Mouse (Mus musculus) large intestine, adult 2 months (tissue): ENCODE data around the gene Zfhx3. TPM values are rescaled to one million over a fixed set of nuclear protein-coding genes. Genes with fewer than 3 reads are reported as not detected.

Source experiments
- DNase-seq: peaks from one replicate; pipeline ENCODE4 v3.0.0-alpha.2; 2012; ENCODE audit warnings: low read depth, low spot score
- WGBS: fragments of 180-500 bp; shearing (Covaris S2); methylation state at CpG from one replicate; pipeline ENCODE4 v1.1.7; 2018; 5-methylcytosine and 5-hydroxymethylcytosine counted together
- polyA plus RNA-seq: library from polyadenylated mRNA; depleted of rRNA; stranded (reverse); fragments of >200 nt; gene quantifications from 2 replicates; pipeline ENCODE4 v1.2.3, GENCODE M21; 2012

Gene Zfhx3
- polyA plus RNA-seq, 1 experiment: 0.95 TPM

DNA sequence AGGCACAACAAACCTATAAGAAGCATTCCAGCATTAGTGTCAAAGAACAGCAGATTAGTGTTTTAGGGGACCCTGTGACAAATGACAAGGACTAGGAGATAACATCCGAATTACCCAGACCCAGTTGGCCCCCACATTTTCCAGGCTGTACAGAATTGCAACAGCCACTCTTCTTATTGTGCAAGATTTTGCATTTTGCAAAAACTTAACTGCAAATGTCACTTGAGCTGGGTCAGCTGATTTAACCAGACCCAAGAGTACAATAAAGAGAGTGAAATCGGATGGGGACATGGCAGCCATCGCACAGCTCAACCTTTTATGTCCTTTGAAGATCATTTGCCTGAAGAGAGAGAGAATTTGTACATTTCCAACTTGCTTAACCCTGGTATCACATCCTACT lies 720.3 kb downstream of the Zfhx3 start:
- no peak for DNase-seq
- 87% methylated on average over 3 of the region's 3 CpGs for WGBS

DNA sequence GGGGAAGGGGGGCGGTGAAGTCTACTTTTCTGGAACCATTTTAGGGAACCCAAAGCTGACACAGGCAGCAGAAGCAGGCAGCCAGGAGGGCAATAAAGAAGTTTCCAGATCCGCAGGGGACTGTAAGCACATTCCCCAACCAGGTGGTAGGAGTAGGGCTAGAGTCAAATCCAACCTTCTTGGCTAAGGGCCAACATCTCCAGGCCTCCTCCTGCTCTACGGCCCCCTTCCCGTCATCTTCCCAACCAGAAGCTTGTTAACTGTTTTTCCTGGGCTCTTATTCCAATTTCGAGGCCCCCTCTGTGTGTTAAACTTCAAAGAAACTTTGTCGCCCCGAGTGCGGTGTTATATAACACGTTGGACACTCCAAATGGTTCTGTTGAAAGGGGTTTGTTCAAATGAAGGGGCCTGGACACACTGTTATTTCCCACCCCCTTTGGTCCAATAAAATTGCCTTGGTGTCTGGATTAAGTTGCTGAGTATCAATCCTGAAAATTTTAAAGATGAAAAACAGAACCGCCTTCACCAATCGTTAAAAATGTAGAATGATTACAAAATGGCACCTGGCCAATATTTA lies 729.6 kb downstream of the Zfhx3 start:
- WGBS: 32% methylated on average over 11 of the region's 11 CpGs
- no peak for DNase-seq

DNA sequence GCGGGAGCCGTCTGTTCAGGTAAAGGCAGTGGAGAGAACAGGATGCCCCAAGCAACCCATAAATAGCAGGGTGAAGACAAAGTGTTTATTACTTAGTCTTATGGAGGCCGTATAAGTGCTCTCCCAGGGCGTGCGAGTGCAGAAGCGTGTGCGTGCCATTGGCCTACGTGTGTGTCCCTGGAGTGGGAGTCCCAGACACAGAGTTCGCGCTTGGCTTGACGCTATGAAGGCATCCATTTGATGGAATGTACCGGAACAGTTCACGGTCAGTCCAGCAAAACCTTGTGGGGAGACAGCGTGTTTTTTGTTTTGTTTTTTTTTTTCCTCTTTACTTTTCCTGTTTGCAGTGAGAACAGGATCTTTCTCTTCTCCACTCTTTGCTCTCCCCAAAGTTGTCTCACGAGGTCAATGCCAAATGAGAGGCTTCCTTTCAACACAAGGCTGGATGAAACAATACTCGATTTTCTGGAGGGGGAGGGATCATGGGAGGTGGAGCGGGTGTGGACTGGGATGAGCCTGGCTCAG lies 732.6 kb downstream of the Zfhx3 start:
- WGBS: 69% methylated on average over 17 of the region's 17 CpGs
- no peak for DNase-seq

DNA sequence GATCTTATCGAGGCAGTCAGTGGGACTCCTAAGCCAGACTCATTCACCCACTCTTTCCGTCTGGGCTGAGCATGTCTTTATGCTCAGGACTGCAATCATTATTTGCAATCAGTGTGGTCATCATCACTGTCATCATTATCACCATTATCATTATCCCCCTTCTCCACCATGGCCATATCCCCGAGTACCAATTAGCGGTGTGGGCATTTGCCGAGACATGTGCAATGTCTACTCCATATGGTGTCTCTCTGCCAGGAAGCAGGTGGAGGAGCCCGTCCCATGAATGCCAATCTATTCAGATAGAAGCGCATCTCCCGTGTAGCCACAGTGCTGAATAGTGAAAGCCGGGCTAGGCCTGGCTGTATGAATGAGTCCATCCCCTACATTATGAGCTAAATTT lies 747.2 kb downstream of the Zfhx3 start:
- no peak for DNase-seq

DNA sequence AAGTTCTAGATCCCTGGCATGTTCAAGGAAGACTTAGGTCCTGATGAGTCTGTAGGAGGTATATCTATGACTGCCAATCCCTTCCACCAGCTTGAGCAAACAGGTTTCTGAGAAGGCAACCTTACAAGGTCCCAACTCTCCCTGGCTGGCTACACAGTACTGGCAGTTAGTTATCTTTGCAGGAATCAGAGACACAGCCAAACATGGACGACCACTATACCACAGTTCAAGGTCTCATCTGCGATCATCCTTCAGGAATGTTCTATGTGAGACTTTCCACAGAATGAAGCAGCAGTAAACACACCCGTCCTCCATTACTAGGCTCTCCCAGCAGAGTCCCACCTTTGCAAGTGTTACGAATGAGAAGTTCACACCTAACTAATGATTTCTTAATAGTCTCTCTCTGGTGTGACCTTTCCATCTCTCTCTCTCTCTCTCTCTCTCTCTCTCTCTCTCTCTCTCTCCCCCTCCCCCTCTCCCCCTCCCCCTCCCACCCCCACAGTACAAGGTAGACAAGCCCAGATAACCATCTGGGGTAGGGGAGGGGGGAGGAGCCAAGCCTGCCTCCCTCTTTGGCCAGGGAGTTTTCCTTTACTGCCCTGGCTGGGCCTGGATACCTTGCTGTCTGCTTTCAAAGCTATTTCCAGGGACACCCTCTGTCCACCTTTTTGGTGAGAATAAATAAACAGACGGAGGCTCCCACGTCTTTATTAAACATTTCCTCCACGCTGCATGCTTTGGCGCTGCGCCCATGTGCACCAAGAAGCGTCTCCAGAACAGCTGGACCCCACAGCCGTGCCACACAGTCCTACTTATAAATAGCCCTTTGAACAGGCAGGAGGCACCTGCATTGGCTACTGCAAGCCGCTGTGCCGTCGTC lies 748.4 kb downstream of the Zfhx3 start:
- no peak for DNase-seq
- WGBS: 16% methylated on average over 14 of the region's 14 CpGs

More for the DNA sequence above, 747.2 kb downstream of the Zfhx3 start:
- WGBS: 95% methylated on average over 9 of the region's 9 CpGs

DNA sequence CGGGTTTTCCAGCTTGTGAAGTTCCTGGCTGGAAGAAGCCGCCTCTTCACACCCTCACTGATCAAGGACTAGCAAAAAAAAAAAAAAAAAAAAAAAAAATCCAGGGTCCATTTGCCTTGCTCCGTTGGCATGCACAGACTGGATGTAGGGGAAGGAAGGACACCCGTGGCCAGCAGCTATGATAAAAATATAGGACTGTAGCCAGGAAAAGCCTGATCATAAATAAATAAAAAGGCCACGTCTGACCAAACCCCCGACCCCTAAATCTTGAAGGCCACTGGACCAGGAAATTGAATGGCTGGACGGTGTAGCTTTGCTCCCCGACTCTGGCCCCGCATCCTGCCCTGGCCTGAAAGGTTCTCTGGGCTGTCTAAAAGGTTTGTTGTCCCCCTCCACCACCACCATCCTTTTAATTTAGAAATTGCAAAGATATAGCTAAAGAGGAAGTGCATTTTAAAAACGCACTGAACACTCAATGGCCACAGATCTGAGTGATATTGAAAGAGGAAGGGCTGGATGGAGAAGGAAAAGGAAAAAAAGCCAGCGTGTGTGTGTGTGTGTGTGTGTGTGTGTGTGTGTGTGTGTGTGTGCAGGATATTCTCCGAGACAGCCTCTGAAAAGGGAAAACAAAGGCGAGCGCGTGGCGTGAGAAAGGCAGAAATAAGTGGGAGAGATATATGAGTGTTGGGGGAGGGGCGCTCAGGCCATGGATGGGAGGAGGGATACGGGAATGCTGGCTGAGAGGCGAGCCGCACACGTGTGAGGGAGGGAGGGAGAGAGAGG lies 749.2 kb downstream of the Zfhx3 start:
- WGBS: 4% methylated on average over 20 of the region's 21 CpGs
- DNase-seq: no peak

DNA sequence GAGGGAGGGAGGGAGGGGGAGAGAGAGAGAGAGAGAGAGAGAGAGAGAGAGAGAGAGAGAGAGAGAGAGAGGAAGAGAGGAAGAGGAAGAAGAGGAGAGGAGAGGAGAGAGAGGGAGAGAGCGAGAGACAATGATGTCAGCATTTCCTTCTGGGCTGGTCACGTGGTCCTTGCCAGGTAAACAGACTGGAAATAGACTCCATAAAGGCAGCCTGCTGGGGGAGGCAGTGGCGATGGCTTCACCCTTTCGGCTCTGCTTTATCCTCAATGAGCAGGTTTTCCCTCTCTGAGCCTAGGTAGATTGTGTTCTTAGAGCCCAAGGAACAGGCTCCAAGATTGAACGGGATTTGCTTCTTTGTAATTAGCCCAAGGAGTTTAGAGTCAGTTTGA lies 749.8 kb downstream of the Zfhx3 start:
- DNase-seq: no peak
- WGBS: 3% methylated on average over 5 of the region's 5 CpGs

DNA sequence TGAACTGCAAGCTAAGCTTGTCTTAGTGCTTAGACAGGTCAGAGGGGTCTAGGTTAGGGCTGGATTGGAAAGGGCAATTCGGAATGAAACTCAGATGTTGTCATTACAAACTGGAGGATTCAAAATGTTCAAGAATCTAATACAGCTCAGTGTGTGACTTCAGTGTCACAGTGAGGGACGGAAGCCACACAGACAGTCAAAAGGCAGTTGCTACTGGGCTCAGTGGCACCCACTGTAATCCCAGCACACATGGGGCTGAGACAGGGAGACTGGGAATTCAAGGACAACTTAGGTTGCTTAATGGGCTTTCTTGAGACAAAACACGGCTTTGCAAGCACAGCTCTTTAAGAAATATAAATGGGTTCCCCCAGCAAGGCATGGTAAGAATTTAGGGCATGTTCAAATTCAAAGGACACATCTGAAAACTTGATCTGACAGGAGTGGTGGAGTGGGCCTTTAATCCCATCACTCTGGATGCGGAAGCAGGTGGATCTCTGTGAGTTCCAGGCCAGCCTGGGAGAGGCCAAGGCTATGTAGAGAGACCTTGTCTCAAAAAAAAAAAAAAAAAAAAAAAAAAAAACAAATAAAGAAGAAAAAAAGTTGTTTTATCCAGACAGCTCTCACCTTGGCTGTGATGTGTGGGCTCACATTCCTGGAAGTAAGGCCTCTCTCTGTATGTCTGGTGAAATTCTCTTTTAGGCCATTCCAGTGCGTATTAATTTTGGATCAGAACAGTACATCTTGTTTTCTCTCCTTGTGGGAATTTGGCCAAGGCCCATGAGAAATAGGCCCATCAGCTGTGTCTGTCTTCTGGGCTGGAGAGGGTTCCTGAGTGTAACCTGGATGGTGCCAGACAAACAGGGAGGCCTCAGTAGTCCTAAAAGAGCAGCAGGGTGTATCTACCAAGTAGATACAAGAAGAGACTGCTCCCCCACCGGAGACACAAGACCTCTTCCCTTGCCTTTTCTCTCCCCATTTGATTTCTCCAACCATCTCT lies 750.5 kb downstream of the Zfhx3 start:
- 82% methylated on average over 6 of the region's 6 CpGs for WGBS
- no peak for DNase-seq

DNA sequence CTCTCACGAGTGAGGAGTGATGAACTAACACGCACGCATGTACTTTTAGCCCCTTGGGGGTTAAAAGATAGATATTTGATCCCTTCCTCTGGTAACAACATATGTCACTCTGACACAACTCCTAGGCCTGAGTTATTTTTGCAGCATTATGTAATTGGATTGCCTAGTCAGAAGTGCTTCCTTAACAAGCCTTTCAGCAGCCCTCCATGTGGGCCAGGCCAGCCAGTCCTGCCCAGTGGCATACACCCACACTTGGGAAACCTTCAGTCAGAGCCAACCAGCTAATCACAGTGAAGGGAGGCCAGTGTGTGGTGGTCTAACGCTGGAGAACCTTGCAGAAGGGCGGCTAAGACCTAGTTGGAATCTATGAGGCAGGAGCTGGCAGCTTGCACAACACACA lies 751.4 kb downstream of the Zfhx3 start:
- 88% methylated on average over 5 of the region's 5 CpGs for WGBS
- DNase-seq: no peak

DNA sequence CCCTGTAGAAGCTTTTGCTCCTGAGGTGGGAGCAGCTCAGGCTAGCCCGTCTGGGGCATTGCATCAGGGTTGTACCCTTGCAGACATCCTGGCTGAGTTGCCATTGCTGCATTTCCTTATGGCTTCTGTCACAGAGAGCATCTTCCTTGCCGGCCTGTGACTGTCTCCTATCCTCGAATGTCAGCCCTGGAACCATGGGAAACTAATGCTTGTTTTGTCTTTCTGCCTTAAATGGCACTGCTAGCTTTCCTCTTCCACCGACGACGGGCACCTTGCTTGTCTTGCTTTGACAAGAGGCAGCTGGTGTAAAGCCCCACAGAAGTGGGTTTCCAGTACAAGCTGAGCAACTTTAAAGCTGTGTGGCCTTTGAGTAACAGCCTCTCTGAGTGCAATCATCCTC lies 752.1 kb downstream of the Zfhx3 start:
- DNase-seq: no peak
- 71% methylated on average over 6 of the region's 6 CpGs for WGBS

DNA sequence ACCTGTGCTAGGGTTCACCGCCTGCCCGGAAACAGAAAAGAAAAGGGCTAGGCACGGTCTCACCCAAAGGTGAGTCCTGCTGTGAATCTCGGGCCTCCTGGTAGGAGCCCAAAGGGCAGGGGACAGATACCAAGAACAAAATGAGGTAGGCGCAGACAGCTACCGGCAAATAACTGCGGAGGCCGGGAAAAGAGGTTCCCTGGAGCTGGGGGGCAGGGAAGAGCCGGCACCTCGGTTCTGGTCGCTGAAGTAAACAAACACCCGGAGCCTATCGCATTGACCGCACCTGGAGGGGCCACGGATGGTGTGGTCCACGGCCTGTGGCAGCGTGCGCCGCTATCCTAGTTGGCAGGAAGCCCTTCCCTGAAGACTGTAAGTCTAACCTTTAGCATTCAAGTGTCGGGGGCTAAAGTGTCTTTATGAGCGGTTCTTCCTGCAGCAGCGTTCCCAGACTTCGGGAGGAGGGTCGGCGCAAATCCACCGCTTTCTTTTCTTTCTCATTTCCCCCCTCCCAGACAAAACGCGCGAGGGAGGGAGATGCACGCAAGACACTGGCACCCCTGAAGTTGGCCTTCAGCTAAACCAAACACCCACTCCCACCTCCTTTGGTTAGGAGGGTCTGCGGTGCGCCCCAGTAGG lies 752.9 kb downstream of the Zfhx3 start:
- 15% methylated on average over 32 of the region's 32 CpGs for WGBS
- no peak for DNase-seq

DNA sequence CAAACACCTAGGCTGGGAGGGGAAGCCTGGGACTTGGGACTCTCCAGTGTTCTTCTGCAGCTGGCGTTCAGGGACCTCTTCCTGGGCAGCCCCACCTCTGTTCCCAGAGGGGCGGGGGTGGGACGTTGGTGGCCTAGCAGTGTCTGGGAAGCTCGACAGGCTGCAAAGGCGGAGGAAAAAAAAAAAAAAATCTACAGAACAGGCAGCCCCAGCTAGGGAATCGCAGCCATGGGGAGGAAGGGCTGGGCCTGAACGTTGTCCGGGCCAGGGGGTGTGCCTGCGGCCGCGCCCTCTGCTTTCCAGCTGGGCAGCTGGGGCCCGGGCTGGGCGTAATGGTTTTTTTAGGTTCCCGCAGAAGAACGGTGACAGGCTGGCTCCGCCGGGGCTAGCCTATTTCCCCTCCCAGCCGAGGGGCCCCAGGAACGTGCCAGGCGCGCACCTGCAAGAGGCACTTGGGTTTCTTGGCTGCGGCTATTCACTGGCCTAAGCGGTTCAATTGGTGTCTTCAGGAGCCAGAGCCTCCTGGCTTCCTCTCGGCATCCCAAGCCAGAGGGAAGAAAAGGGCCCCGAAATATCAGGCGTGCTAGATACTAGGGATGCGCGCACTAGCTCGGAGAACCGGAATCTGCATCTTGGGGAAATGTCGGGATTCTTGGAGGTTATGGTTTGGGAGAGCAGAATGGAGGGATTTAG lies 753.6 kb downstream of the Zfhx3 start:
- WGBS: 5% methylated on average over 31 of the region's 31 CpGs
- no peak for DNase-seq

DNA sequence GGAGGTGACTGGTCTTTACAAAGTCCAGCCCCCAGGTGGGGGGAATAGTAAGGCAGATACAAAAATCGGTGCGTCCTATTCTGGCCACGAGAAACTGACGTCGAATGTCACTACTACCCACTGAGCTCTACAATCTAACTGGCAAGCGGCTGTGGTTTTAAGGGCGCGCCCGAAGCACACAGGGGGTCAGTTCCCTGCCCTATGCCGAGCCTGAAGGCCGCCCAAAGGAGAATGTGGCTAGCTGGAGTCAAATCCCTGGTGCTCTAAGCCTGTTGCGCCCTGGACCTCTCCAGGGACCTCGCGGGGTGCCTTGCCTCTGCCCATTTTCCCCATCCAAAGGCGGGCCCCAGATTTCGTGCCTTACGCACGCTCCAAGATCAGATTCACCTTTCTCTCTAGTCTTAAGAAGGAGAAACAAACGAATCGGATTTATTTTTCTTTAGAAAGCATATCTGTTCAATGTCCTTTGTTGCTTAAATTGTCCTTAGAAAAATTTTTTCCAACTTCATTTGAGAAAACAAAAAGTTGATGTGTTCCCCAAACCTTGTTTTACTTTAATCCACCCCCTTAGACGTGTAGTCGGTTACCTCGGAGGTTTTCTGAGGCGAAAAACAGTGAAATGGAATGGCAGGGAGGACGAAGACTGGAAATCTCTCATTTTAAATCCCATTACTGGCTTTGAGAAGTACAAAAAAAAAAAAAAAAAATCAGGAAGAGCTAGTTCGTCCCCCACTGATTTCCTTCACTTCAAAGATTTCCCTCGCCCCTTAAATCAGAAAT lies 754.4 kb downstream of the Zfhx3 start:
- WGBS: 21% methylated on average over 27 of the region's 27 CpGs
- no peak for DNase-seq

DNA sequence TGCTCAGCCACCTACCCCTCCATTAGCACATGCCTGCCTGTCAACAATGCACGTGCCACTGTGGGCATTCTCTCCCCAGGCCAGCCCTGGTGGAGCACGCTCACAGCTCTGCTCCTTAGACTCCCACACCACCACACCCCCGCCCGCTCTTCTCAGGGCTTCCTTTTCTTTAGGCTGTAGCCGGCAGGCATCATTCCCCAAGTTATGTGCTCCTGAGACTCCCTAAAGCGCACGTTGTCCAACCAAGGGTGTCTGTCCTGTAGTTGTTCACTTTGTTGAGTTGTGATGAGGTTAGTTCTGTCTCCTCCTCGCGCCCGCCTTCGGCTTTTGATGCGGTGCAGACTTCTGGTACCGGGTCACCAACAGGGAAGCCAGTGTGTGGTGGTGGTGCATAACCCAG lies 755.1 kb downstream of the Zfhx3 start:
- no peak for DNase-seq
- 34% methylated on average over 13 of the region's 13 CpGs for WGBS

DNA sequence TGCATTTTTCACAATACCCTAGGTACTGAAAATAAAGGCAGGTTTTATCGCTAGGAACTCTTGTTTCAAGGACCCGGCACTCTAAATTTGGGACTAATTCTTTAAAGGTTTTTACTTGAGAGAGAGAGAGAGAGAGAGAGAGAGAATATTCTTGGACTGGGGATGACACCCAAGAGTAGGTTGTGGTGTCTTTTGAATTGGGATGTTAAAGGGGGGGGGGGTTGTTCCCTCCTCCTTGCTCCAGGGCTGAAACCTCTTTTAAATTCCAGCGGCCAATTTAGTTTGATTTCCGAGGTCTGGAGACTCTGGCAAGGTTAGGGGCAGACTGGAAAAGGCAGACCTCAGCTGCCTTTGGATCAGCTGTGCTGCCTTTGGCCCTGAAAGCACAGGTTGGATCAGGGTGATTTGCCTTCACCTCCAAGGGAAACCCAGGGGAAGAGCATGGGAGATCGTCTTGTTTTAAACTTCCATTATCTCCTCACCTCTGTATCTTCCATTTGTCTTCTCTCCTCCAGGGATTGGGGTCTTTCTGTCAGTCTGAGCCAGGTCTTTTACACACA lies 755.7 kb downstream of the Zfhx3 start:
- WGBS: 42% methylated on average over 5 of the region's 5 CpGs
- no peak for DNase-seq

DNA sequence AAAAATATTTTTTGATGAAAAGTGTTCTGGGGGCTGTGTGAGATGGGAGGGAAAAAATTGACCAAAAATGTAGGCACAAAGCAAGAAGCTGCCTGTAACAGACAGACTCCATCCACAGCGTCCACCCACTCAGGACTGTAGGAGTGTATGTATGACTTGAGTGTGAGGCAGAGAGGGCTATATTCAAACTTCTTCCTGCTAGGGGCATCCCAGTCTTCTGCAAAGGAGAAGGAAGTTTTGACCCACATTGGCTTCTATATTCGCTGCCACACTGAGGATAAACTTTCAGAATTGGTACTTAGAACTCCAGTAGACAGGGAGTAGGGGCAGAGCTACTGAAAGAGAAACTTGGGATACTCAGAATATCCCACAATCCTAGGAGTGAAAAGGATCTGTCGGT lies 756.6 kb downstream of the Zfhx3 start:
- no peak for DNase-seq
- 38% methylated on average over 3 of the region's 3 CpGs for WGBS
